Mouse (Mus musculus) kidney, embryonic 15.5 days (tissue): ENCODE measurements around the gene Slc22a14. TPM values are rescaled to one million over a fixed set of nuclear protein-coding genes. Genes with fewer than 3 reads are reported as not detected.
"Not testable (repeated sequence)": the region's sequence is repeated elsewhere in the genome, so short reads cannot be mapped to it uniquely, and the experiment has no call there.

Experiments
- ATAC-seq: fragments of 200-750 bp; cut with Nextera tagmentation; replicated peaks from 2 replicates; pipeline ENCODE4 v1.8.0; 2017; ENCODE audit warnings: moderate TSS enrichment; ENCODE audit not compliant: low FRiP score
- H3K27ac ChIP-seq: fragments of 300-500 bp; sonication (generic); 2 replicates; pipeline ENCODE4 v1.5.1; 2015; ENCODE audit warnings: mild to moderate bottlenecking, inconsistent platforms
- H3K27me3 ChIP-seq: fragments of 300-500 bp; sonication (generic); 2 replicates; pipeline ENCODE4 v1.6.1; 2015; ENCODE audit warnings: inconsistent platforms
- H3K36me3 ChIP-seq: fragments of 300-500 bp; sonication (generic); 2 replicates; pipeline ENCODE4 v1.6.1; 2015; ENCODE audit warnings: inconsistent platforms
- H3K4me1 ChIP-seq: fragments of 300-500 bp; sonication (generic); 2 replicates; pipeline ENCODE4 v1.6.1; 2015; ENCODE audit warnings: inconsistent platforms
- H3K4me2 ChIP-seq: fragments of 300-500 bp; sonication (generic); 2 replicates; pipeline ENCODE4 v1.6.1; 2015; ENCODE audit warnings: moderate library complexity, mild to moderate bottlenecking, inconsistent platforms
- H3K4me3 ChIP-seq: fragments of 300-500 bp; sonication (generic); replicated peaks from 2 replicates; pipeline ENCODE4 v1.5.1; 2015; ENCODE audit warnings: mild to moderate bottlenecking, inconsistent platforms
- H3K9ac ChIP-seq: fragments of 300-500 bp; sonication (generic); 2 replicates; pipeline ENCODE4 v1.6.1; 2015; ENCODE audit warnings: mild to moderate bottlenecking, inconsistent platforms
- H3K9me3 ChIP-seq: fragments of 300-500 bp; sonication (generic); replicated peaks from 2 replicates; pipeline ENCODE4 v1.6.1; 2016; ENCODE audit warnings: inconsistent platforms
- WGBS: fragments of 180-500 bp; shearing (Covaris S2); methylation state at CpG from one replicate; pipeline ENCODE4 v1.1.7; 2015; ENCODE audit warnings: mixed read lengths; 5-methylcytosine and 5-hydroxymethylcytosine counted together
- polyA plus RNA-seq: library from polyadenylated mRNA; unstranded; fragments of >200 nt; fragmentation: Nextera tagmentation; extraction: Ambion mirVana; gene quantifications from 2 replicates; pipeline ENCODE4 v1.2.1, GENCODE M21; 2015

Slc22a14 gene
- polyA plus RNA-seq, 1 experiment from 2014 or later = 0.30 TPM

- ATAC-seq = no peak
- Histone ChIP-seq H3K9me3 (no peaks in the 10 kb centered on the region), H3K36me3 (peaks cover 66% of the 10 kb centered on the region), H3K4me1 (no peaks in the 10 kb centered on the region), H3K9ac (no peak overlapping the region), H3K4me3 (no peak overlapping the region), H3K4me2 (no peak overlapping the region), H3K27me3 (no peaks in the 10 kb centered on the region), H3K27ac (no peak overlapping the region)
- 78% methylated on average over 5 of the region's 5 CpGs for WGBS
These were observed 117.4 kb downstream of the Slc22a14 start for GRCm38 (mm10) chr9:119247996-119248395.

- Histone ChIP-seq H3K4me2 (no peak overlapping the region), H3K36me3 (peaks cover 75% of the 10 kb centered on the region), H3K4me3 (no peak overlapping the region), H3K27me3 (no peaks in the 10 kb centered on the region), H3K4me1 (no peaks in the 10 kb centered on the region), H3K9ac (no peak overlapping the region), H3K27ac (no peak overlapping the region), H3K9me3 (no peaks in the 10 kb centered on the region)
- no peak for ATAC-seq
- WGBS = 96% methylated on average over 5 of the region's 5 CpGs
These were observed 118.5 kb downstream of the Slc22a14 start for GRCm38 (mm10) chr9:119246826-119247225.

- Histone ChIP-seq H3K9me3 (no peaks in the 10 kb centered on the region), H3K36me3 (peaks cover 69% of the 10 kb centered on the region), H3K4me3 (no peak overlapping the region), H3K27ac (no peak overlapping the region), H3K9ac (no peak overlapping the region), H3K4me1 (no peaks in the 10 kb centered on the region), H3K27me3 (no peaks in the 10 kb centered on the region), H3K4me2 (no peak overlapping the region)
- WGBS = 87% methylated on average over 3 of the region's 3 CpGs
- ATAC-seq = no peak
These were observed 121.4 kb downstream of the Slc22a14 start for GRCm38 (mm10) chr9:119243981-119244380.

- no peak overlapping the region for H3K4me3 ChIP-seq
- 64% methylated on average over 11 of the region's 11 CpGs for WGBS
- H3K27ac ChIP-seq = no peak overlapping the region
These were observed 124.0 kb downstream of the Slc22a14 start for GRCm38 (mm10) chr9:119241169-119241865.

GRCm38 (mm10) chr9:119240286-119240997 lies 124.9 kb downstream of the Slc22a14 start:
- H3K4me1 ChIP-seq = no peaks in the 10 kb centered on the region
- no peaks in the 10 kb centered on the region for H3K9me3 ChIP-seq
- no peaks in the 10 kb centered on the region for H3K27me3 ChIP-seq
- no peak overlapping the region for H3K27ac ChIP-seq
- no peak overlapping the region for H3K4me2 ChIP-seq
- no peak for ATAC-seq
- 82% methylated on average over 10 of the region's 10 CpGs for WGBS
- H3K4me3 ChIP-seq = no peak overlapping the region
- peaks cover 62% of the 10 kb centered on the region for H3K36me3 ChIP-seq
- H3K9ac ChIP-seq = no peak overlapping the region

More at GRCm38 (mm10) chr9:119241169-119241865, 124.0 kb downstream of the Slc22a14 start:
- Histone ChIP-seq H3K4me1 (no peaks in the 10 kb centered on the region), H3K9ac (no peak overlapping the region), H3K4me2 (no peak overlapping the region), H3K36me3 (peaks cover 70% of the 10 kb centered on the region), H3K27me3 (no peaks in the 10 kb centered on the region), H3K9me3 (no peaks in the 10 kb centered on the region)
- ATAC-seq = no peak

- Histone ChIP-seq H3K27me3 (no peaks in the 10 kb centered on the region), H3K9me3 (no peaks in the 10 kb centered on the region), H3K4me1 (no peaks in the 10 kb centered on the region), H3K27ac (no peak overlapping the region), H3K4me2 (no peak overlapping the region), H3K4me3 (no peak overlapping the region), H3K9ac (no peak overlapping the region), H3K36me3 (peaks cover 53% of the 10 kb centered on the region)
- WGBS = 93% methylated on average over 3 of the region's 3 CpGs
- ATAC-seq = no peak
These were observed 126.1 kb downstream of the Slc22a14 start for GRCm38 (mm10) chr9:119239274-119239673.

- H3K4me2 ChIP-seq = no peak overlapping the region
- no peaks in the 10 kb centered on the region for H3K27me3 ChIP-seq
- no peak overlapping the region for H3K9ac ChIP-seq
- no peak overlapping the region for H3K27ac ChIP-seq
- WGBS = 81% methylated on average over 4 of the region's 4 CpGs
- H3K4me3 ChIP-seq = no peak overlapping the region
- no peaks in the 10 kb centered on the region for H3K9me3 ChIP-seq
- no peak for ATAC-seq
- H3K4me1 ChIP-seq = no peaks in the 10 kb centered on the region
- H3K36me3 ChIP-seq = peaks cover 48% of the 10 kb centered on the region
These were observed 126.6 kb downstream of the Slc22a14 start for GRCm38 (mm10) chr9:119238796-119239195.

GRCm38 (mm10) chr9:119231552-119231951 lies 133.8 kb downstream of the Slc22a14 start:
- Histone ChIP-seq H3K4me1 (no peaks in the 10 kb centered on the region), H3K9me3 (no peaks in the 10 kb centered on the region), H3K36me3 (no peaks in the 10 kb centered on the region), H3K27me3 (no peaks in the 10 kb centered on the region), H3K9ac (no peak overlapping the region), H3K4me2 (no peak overlapping the region), H3K4me3 (no peak overlapping the region), H3K27ac (no peak overlapping the region)
- ATAC-seq = no peak
- WGBS = 83% methylated on average over 7 of the region's 7 CpGs

GRCm38 (mm10) chr9:119230829-119231228 lies 134.5 kb downstream of the Slc22a14 start:
- Histone ChIP-seq H3K27ac (no peak overlapping the region), H3K9me3 (no peaks in the 10 kb centered on the region), H3K27me3 (no peaks in the 10 kb centered on the region), H3K36me3 (peaks cover under 1% of the 10 kb centered on the region; the same call in 1 of the 2 replicates), H3K4me3 (no peak overlapping the region), H3K9ac (no peak overlapping the region), H3K4me1 (no peaks in the 10 kb centered on the region), H3K4me2 (no peak overlapping the region)
- WGBS = 90% methylated on average over 2 of the region's 2 CpGs
- ATAC-seq = no peak

GRCm38 (mm10) chr9:119220249-119220648 lies 145.1 kb downstream of the Slc22a14 start:
- WGBS = 86% methylated on average over 4 of the region's 4 CpGs
- H3K9ac ChIP-seq = no peak overlapping the region

GRCm38 (mm10) chr9:119219667-119220066 lies 145.7 kb downstream of the Slc22a14 start:
- 0 out of 2 replicates have a peak, but pooled peaks cover under 1% of the 10 kb centered on the region for H3K9me3 ChIP-seq
- H3K27ac ChIP-seq = no peak overlapping the region
- H3K4me2 ChIP-seq = no peak overlapping the region
- H3K9ac ChIP-seq = no peak overlapping the region
- peaks cover 26% of the 10 kb centered on the region; the same call in 1 of the 2 replicates for H3K36me3 ChIP-seq
- H3K27me3 ChIP-seq = no peaks in the 10 kb centered on the region
- H3K4me3 ChIP-seq = no peak overlapping the region
- ATAC-seq = no peak
- no peaks in the 10 kb centered on the region for H3K4me1 ChIP-seq
- WGBS = 76% methylated on average over 2 of the region's 2 CpGs

More at GRCm38 (mm10) chr9:119220249-119220648, 145.1 kb downstream of the Slc22a14 start:
- H3K27ac ChIP-seq = no peak overlapping the region
- no peak for ATAC-seq
- H3K4me1 ChIP-seq = no peaks in the 10 kb centered on the region
- no peak overlapping the region for H3K4me2 ChIP-seq
- H3K27me3 ChIP-seq = no peaks in the 10 kb centered on the region
- H3K9me3 ChIP-seq = 0 out of 2 replicates have a peak, but pooled peaks cover 3% of the 10 kb centered on the region
- H3K36me3 ChIP-seq = peaks cover 29% of the 10 kb centered on the region; the same call in 1 of the 2 replicates
- no peak overlapping the region for H3K4me3 ChIP-seq

GRCm38 (mm10) chr9:119215341-119215740 lies 150.0 kb downstream of the Slc22a14 start:
- H3K27ac ChIP-seq, H3K9me3 ChIP-seq: not testable (repeated sequence)

More at GRCm38 (mm10) chr9:119215341-119215740, 150.0 kb downstream of the Slc22a14 start:
- H3K9ac ChIP-seq, H3K4me1 ChIP-seq, H3K4me3 ChIP-seq, H3K4me2 ChIP-seq, ATAC-seq, H3K27me3 ChIP-seq: not testable (repeated sequence)
- WGBS = 76% methylated on average over 2 of the region's 2 CpGs
- peaks cover 14% of the 10 kb centered on the region; the same call in 1 of the 2 replicates for H3K36me3 ChIP-seq
